Mouse (Mus musculus) right cerebral cortex, adult 2 months (tissue): ENCODE measurements around the gene Nek3.
"Not testable (repeated sequence)": the region's sequence is repeated elsewhere in the genome, so short reads cannot be mapped to it uniquely, and the experiment has no call there.

Experiments used
- DNase-seq, 2 experiments: peaks; one replicate each; pipeline ENCODE4 v3.0.0; 2021 to 2022; ENCODE audit warnings: low spot score in 2 of 2

Gene Nek3

GRCm38 (mm10) chr8:22143764-22144491 is 22.3 kb downstream of the Nek3 start:
- no peak for DNase-seq

GRCm38 (mm10) chr8:22142592-22142991 is 23.6 kb downstream of the Nek3 start:
- DNase-seq: no peak

DNA sequence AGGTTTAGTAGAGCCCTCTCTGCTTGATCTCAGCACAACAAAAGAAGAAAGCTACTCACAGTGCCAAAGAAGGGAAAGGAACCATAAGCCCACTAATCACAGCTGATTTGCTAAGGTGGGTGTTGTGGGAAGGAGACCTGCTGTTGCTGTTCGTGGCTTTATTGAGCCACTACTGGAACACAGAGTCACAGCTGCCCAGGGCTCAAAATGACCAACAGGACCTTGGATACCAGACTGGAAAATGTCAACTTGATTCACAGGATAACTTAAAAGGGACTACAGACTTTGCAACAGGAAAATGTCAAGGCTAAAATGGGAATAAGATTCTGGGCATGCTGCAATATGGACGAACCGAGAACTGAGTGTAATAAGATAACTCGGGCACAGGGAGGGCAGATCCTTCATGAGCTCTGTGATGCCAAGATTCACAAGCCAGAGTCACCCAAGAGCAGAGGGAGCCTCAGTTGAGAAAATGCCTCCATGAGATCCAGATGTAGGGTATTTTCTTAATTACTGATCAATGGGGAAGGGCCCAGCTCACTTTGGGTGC is 24.3 kb downstream of the Nek3 start:
- DNase-seq: no peak

GRCm38 (mm10) chr8:22136462-22136861 is 29.8 kb downstream of the Nek3 start:
- not testable (repeated sequence) for DNase-seq

- no peak for DNase-seq
Observed at GRCm38 (mm10) chr8:22134750-22135135, 31.5 kb downstream of the Nek3 start.

DNA sequence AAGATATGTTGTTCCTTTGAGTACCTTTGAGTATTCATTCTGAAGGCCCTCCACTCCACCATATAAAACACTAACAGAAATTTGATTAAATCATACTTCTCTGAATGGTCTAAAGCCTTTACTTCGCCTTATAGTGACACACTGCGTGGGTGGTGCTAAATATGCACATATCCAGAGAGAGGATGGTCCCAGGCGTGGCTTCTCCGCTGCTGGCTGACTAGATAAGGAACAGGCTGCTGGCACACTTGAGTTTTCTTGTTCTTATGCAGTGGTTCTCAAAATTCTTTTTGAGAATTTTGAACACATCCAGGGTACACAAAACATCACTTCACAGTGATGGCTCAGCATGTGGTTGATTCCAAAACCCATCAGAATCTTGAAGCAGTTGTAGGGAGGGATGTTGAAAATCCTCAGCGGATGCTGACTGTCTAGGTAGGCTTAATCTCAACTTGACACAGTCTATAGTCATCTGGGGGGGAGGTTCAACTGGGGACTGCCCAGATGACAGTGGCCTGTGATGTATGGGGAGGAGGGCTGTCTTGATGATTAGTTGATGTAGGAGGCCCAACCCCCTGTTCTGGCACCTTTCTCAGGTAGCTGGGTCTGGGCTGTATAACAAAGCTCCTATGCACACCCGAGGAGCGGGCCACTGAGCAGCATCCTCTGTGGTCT is 32.0 kb downstream of the Nek3 start:
- peak; percentile 5 to 12 for DNase-seq

GRCm38 (mm10) chr8:22132062-22132461 is 34.2 kb downstream of the Nek3 start:
- DNase-seq: no peak

DNA sequence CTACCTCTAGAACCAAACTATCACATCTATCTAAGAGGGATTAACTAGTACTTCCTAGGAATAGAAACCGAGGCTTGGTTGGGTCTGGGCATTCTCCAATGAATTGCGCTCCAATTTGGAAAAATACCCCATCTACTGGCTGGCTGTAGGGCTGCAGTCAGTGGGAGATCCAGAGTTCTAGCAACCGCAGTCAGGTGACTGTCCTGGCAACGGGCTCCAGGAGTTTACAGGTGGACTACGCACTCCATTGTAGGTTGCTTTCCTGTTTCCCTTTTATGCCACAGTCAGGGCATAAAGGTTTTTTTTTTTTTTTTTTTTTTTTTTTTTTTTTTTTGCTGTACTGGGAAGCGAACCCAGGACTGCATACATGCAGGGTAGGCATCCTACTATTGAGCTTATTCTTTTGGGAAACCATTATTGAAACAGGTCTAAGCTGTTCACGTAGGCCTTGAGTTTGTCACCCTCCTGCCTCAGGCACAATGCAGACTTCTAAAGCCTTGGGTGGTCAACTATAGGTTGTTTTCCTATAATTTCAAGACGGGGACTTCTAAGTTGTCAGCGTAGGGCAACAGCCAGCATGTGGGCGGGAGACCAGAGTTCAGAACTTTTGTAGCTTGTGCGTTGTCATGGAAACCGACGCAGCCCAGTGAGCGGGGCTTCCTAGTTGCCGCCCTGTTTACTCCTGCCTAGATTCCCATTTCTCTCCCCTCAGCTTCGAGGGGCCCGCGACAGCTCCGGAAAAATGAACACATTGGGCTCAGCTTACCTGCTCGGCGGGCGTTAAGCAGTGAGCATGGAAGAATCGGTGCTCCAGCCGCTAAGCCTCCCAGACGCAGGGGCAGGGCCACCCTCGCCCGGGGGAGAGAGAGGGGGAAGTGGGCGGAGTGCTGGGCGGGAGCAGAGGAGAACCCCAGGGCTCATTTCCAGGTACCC is 41.7 kb downstream of the Nek3 start, which contains the start of gene Nek5:
Gene Nek5, minus strand, starts transcription at position 834 of the 933 bp plus-strand sequence.
- DNase-seq: peak in 1 of 2 experiments; percentile 5

GRCm38 (mm10) chr8:22107020-22107419 is 59.2 kb downstream of the Nek3 start:
- DNase-seq: no peak

DNA sequence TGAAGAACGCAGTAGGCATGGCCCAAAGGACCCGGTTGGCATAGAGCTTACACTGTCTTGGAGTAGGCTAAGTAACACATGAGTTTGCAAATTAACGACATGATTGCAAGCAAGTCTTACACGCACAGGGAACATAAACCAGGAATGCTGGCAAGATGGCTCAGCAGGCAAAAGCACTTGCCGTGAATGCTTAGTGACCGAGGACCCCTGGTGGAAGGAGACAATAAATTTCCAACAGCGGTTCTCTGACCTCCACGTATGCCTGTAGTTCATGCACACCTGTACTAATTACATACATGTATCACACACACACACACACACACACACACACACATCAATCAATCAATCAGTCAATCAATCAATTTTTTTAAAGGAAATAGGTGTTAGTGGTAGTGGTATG is 74.7 kb downstream of the Nek3 start:
- DNase-seq: no peak

DNA sequence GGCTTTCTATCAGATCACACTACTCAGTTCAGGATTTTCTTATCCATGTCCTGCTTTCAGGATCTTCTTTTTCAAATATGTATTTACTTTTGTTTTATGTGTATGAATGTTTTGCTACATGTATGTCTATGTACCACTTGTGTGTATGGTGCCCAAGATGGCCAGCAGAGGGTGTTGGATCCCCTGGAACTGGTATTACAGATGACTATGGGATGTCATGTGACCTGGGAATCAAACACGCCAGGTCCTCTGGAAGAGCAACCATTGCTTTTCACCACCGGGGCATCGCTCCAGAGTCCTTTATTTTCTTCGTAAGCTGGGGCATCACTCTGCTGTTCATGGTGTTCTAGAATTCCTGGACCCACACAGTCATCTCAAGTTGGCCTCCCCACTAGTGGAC is 77.0 kb downstream of the Nek3 start:
- no peak for DNase-seq

DNA sequence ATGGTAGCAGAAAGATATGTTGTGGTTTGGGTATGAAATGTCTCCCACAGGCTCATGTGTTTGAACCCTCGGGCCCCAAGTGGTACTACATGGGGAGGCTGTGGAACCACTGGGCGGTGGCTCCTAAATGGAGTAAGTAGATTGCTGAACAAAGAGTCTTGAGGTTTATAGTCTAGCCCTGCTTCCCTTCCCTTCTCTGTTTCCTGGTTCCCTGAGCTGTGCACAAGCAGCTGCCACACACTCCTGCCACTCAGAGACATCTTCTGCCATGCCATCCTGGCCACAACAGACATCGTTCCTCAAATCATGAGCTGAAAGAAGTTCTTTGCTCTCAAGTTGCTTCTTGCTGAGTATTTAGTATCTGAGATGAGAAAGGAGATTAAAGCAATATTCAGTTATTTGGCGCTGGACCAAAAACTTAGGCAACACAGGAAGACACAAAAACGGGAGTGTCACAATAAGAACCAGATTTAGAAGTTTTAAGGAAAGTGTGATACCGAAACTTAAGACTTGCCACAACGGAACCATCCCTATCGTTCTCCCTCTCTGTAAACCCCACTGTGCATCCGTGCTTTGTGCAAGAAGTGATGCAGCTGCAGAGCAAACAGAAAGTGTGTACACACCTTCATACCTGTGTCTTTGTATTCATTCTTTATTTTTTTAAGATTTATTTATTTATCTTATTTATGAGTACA is 86.8 kb downstream of the Nek3 start:
- DNase-seq: no peak
